ENCODE assay signal across 8 mouse cellular contexts in the genomic region with DNA sequence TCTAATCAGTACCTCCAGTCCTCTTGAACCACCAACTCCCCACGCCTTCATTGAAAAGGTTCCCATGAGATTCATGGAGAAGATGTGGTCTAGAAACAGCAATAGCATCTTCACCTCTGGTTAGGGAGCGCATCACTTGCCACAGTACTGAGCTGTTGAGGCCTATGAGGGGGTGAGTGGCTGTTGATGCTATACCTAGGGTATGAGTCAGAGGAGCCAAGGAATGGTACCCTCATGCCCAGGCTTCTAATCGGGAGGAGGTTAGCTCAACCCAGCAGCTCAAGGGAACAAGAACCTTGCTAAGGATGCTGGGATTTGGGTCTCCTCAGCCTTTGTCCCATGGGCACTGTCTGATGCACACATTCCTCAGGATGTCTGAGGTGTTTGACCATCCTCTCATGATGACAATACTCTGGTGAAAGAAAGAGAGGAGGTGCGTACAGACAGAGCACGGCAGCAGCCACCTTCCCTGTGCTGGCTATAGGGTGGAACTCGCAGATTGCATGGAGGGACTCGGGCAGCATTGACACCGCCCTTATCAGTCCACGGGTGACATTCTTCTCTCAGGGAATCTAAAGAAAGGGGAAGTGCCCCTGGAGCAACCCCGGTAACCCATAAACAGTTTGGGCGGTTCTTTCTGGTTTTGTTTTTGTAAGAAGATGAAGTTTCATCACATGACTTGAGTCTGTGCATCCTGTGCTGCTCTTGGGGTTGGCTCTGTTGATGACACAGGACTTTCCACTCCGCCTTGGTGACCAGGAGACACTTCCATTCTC. TPM values are rescaled to one million over a fixed set of nuclear protein-coding genes. Genes with fewer than 3 reads are reported as not detected.
DNase-seq lines count a peak whose midpoint lies in the region; ATAC-seq and TF ChIP-seq lines count a peak whose summit lies in the region.

No protein-coding gene starts in this region.

- 79% methylated on average over 12 of the region's 12 CpGs for WGBS in intestine, embryonic 14.5 days
- WGBS in intestine, postnatal 0 days, result 76% methylated on average over 12 of the region's 12 CpGs
- WGBS in limb, embryonic 15.5 days, result 79% methylated on average over 12 of the region's 12 CpGs

- no peaks in the 10 kb centered on the region for H3K36me3 ChIP-seq in intestine, embryonic 14.5 days (ENCODE audit: control insufficient read depth, insufficient read depth, low read length)
- H3K36me3 ChIP-seq in intestine, postnatal 0 days (ENCODE audit: control insufficient read depth, insufficient read depth), result no peaks in the 10 kb centered on the region
- no peaks in the 10 kb centered on the region for H3K36me3 ChIP-seq in C2C12 (ENCODE audit: control insufficient read depth, insufficient read depth)
- no peaks in the 10 kb centered on the region for H3K36me3 ChIP-seq in limb, embryonic 15.5 days

- no peak overlapping the region for H3K9ac ChIP-seq in intestine, embryonic 14.5 days (ENCODE audit: low read length)
- no peak overlapping the region for H3K9ac ChIP-seq in intestine, postnatal 0 days (ENCODE audit: low read depth, low read length)
- H3K9ac ChIP-seq in limb, embryonic 15.5 days, result no peak overlapping the region

- no peak for TF ChIP-seq CTCF in intestine, postnatal 0 days (IDR thresholded peaks at IDR 0.05; ENCODE audit: low read depth)
- no peak for TF ChIP-seq CTCF in C2C12 (IDR thresholded peaks at IDR 0.05; ENCODE audit: control insufficient read depth, insufficient read depth, insufficient read length)

- no peak overlapping the region for H3K4me3 ChIP-seq in intestine, embryonic 14.5 days (ENCODE audit: low read depth, low read length)
- H3K4me3 ChIP-seq in intestine, postnatal 0 days (ENCODE audit: low read depth, low read length), result no peak overlapping the region
- no peak overlapping the region for H3K4me3 ChIP-seq in C2C12 (ENCODE audit: insufficient read depth, poor library complexity, severe bottlenecking)
- H3K4me3 ChIP-seq in limb, embryonic 15.5 days, result no peak overlapping the region

- ATAC-seq in intestine, embryonic 14.5 days (replicated peaks; ENCODE audit: low FRiP score, low TSS enrichment, low read depth), result no peak
- no peak for ATAC-seq in intestine, postnatal 0 days
- no peak for ATAC-seq in limb, embryonic 15.5 days (ENCODE audit: insufficient number of reproducible peaks, low FRiP score, low TSS enrichment, low read depth)

- H3K9me3 ChIP-seq in intestine, embryonic 14.5 days (ENCODE audit: control insufficient read depth, low read length), result no peaks in the 10 kb centered on the region
- no peaks in the 10 kb centered on the region for H3K9me3 ChIP-seq in intestine, postnatal 0 days (ENCODE audit: control insufficient read depth)
- no peaks in the 10 kb centered on the region for H3K9me3 ChIP-seq in limb, embryonic 15.5 days

- peak overlapping the region; percentile 54 for H3K27ac ChIP-seq in intestine, embryonic 14.5 days (ENCODE audit: low read depth)
- H3K27ac ChIP-seq in intestine, postnatal 0 days (ENCODE audit: low read depth, low read length), result no peak overlapping the region
- peak overlapping the region; percentile 88 for H3K27ac ChIP-seq in limb, embryonic 15.5 days

- DNase-seq in intestine, embryonic 14.5 days (ENCODE audit: low spot score), result no peak
- DNase-seq in NIH3T3 (ENCODE audit: low read depth), result peak; percentile 54
- DNase-seq in c-Kit-positive CD71-positive TER-119-positive erythroid progenitor cells, embryonic 14.5 days (ENCODE audit: low spot score), result no peak
- no peak for DNase-seq in left cerebral cortex, adult 18-20 months (ENCODE audit: low spot score in 2 of 2)
- no peak for DNase-seq in kidney, adult 9 months

- H3K4me2 ChIP-seq in intestine, embryonic 14.5 days (ENCODE audit: low read length), result no peak overlapping the region
- no peak overlapping the region for H3K4me2 ChIP-seq in intestine, postnatal 0 days (replicated peaks; ENCODE audit: low read depth)
- no peak overlapping the region for H3K4me2 ChIP-seq in limb, embryonic 15.5 days

- no peak overlapping the region for H3ac ChIP-seq in C2C12 (ENCODE audit: control insufficient read depth, insufficient read length, low read depth)

- peaks cover 20% of the 10 kb centered on the region for H3K4me1 ChIP-seq in intestine, embryonic 14.5 days (replicated peaks; ENCODE audit: control insufficient read depth, insufficient read depth, low read length)
- no peaks in the 10 kb centered on the region for H3K4me1 ChIP-seq in intestine, postnatal 0 days (replicated peaks; ENCODE audit: control insufficient read depth, insufficient read depth, low read length)
- H3K4me1 ChIP-seq in limb, embryonic 15.5 days, result peaks cover 53% of the 10 kb centered on the region

- no peaks in the 10 kb centered on the region for H3K27me3 ChIP-seq in intestine, embryonic 14.5 days (replicated peaks; ENCODE audit: control insufficient read depth, insufficient read depth, low read length)
- H3K27me3 ChIP-seq in intestine, postnatal 0 days (replicated peaks; ENCODE audit: control insufficient read depth, insufficient read depth, low read length), result no peaks in the 10 kb centered on the region
- no peaks in the 10 kb centered on the region for H3K27me3 ChIP-seq in C2C12 (ENCODE audit: control insufficient read depth, insufficient read depth, insufficient read length)
- H3K27me3 ChIP-seq in limb, embryonic 15.5 days, result no peaks in the 10 kb centered on the region

- no peaks in the 10 kb centered on the region for H3K79me2 ChIP-seq in C2C12 (ENCODE audit: control insufficient read depth, insufficient read depth)

- no peaks in the 10 kb centered on the region for H3K79me3 ChIP-seq in C2C12 (ENCODE audit: low read depth)

TF ChIP-seq in C2C12, 6 proteins besides CTCF, POLR2A, EP300 and RAD21:
- no peak for TF ChIP-seq MYOD1 (IDR thresholded peaks at IDR 0.05; ENCODE audit: control insufficient read depth, insufficient read length, low read depth)
- peak; percentile 3 for TF ChIP-seq USF1 (IDR thresholded peaks at IDR 0.05; ENCODE audit: low read depth)

RNA-seq across cellular contexts. Expression of gene Sec14l1, which starts 5.6 kb away (rescaled TPM):
- polyA plus RNA-seq in intestine, embryonic 14.5 days (2014; fragmentation: Nextera tagmentation; extraction: Ambion mirVana), result 22.3 and 23.6 TPM in 2 replicates
- polyA plus RNA-seq in intestine, postnatal 0 days (2015; fragmentation: Nextera tagmentation; extraction: Ambion mirVana), result 22.8 and 23.9 TPM in 2 replicates
- 41.9 TPM for polyA plus RNA-seq in C2C12 (2012; fragmentation: generic; extraction: Trizol)
- 59.2 and 69.7 TPM in 2 replicates for polyA plus RNA-seq in limb, embryonic 15.5 days (2015; fragmentation: Nextera tagmentation; extraction: Ambion mirVana)
- total RNA-seq in left cerebral cortex, adult 18-20 months (2021), result 100 to 1,000 TPM; 203 to 219 TPM
